Mouse (Mus musculus) embryonic fibroblast, embryonic 13.5 days (primary cell): ENCODE measurements at regions not wholly inside any gene's neighbourhood (a gene's known extent, or its start where the extent isn't known, plus 50 kb on each side); places are given as distances from the start of the nearest gene placed in this dataset.
A peak's percentile ranks its signal among the peaks of the same experiment; 100 is the strongest.

Source experiments
- CTCF ChIP-seq: IDR thresholded peaks from 2 replicates; pipeline ENCODE4 v1.5.1; 2011; ENCODE audit warnings: mild to moderate bottlenecking, control low read depth, low read length, moderate library complexity, borderline replicate concordance; ENCODE audit not compliant: insufficient read depth
- POLR2A ChIP-seq: IDR thresholded peaks from 2 replicates; pipeline ENCODE4 v1.6.1; 2011; ENCODE audit warnings: low read depth, mild to moderate bottlenecking, control low read depth, low read length, moderate library complexity

- TF ChIP-seq POLR2A, result no peak
- TF ChIP-seq CTCF, result peak; percentile 96
Measured at GRCm38 (mm10) chr10:91270955-91271741, 90.0 kb upstream of the Tmpo start.
